Mouse (Mus musculus) lung, adult 10 weeks (tissue): ENCODE data around the gene Gm2016. TPM values are rescaled to one million over a fixed set of nuclear protein-coding genes. Genes with fewer than 3 reads are reported as not detected.

ENCODE experiments used
- polyA plus RNA-seq: library from polyadenylated mRNA; stranded (reverse); fragments of 350-450 nt; fragmentation: Illumina TruSeq; extraction: RNeasy Lipid Tissue Mini Kit (QIAGEN cat#74804); gene quantifications from one replicate; pipeline ENCODE4 v1.2.3, GENCODE M21; 2014; ENCODE audit warnings: low read depth, low replicate concordance; ENCODE audit not compliant: insufficient read depth

The Gm2016 gene
- polyA plus RNA-seq, result not detected

DNA sequence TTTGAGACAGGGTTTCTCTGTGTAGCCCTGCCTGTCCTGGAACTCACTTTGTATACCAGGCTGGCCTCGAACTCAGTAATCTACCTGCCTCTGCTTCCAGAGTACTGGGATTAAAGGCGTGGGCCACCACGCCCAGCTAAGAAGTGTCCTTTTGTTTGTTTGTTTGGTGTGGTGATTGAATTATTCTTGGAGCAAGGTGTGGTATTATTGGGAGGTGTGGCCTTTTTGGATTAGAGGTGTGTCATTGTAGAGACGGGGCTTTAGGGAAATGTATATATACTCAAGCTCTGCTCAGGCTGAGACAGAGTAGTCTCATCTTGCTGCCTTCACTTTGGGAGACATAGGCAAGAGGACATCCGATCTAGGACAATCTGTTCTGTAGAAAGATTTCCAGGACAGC lies at the start of gene Gm2016:
Gm2016 (plus strand) TSS at position 301 of the 400 bp plus-strand sequence.

GRCm38 (mm10) chr12:87842239-87842638 lies 31.6 kb upstream of the Gm2016 start, which contains the start of gene Gm2001:
Gm2001 (minus strand) TSS chr12:87842339.

GRCm38 (mm10) chr12:87895070-87895469 lies 21.2 kb downstream of the Gm2016 start, which contains the start of gene Gm2022:
Gm2022 (plus strand) TSS chr12:87895370.

GRCm38 (mm10) chr12:87919721-87920120 lies 45.8 kb downstream of the Gm2016 start, which contains the start of gene Gm2035:
Gm2035 (minus strand) TSS chr12:87919857.

Other genes starting within 250 kb of the Gm2016 start
- gene Gm16381, start 229.5 kb upstream of the Gm2016 start, polyA plus RNA-seq, result not detected
- gene Gm21319, start 98.3 kb upstream of the Gm2016 start, polyA plus RNA-seq, result not detected
- gene Gm21936, start 78.6 kb upstream of the Gm2016 start, polyA plus RNA-seq, result not detected
- gene BB287469, start 57.5 kb upstream of the Gm2016 start, polyA plus RNA-seq, result not detected
- not detected for gene Gm2001, start 31.7 kb upstream of the Gm2016 start, polyA plus RNA-seq
- gene Gm2022, start 21.3 kb downstream of the Gm2016 start, polyA plus RNA-seq, result not detected
- not detected for gene Gm2035, start 45.8 kb downstream of the Gm2016 start, polyA plus RNA-seq
- gene Gm2042, start 80.0 kb downstream of the Gm2016 start, polyA plus RNA-seq, result not detected
- not detected for gene Gm2075, start 137.8 kb downstream of the Gm2016 start, polyA plus RNA-seq
- not detected for gene Gm6803, start 144.7 kb downstream of the Gm2016 start, polyA plus RNA-seq
- not detected for gene Gm2056, start 152.9 kb downstream of the Gm2016 start, polyA plus RNA-seq
- not detected for gene Gm16368, start 209.6 kb downstream of the Gm2016 start, polyA plus RNA-seq